Mouse (Mus musculus): Measurements from ENCODE around the gene Gm17555.

- no peak for TF ChIP-seq POLR2A (IDR thresholded peaks at IDR 0.05; ENCODE audit: low read depth, low read length)
- no peak for TF ChIP-seq CTCF (conservative IDR thresholded peaks at IDR 0.05 in 1 of 2, IDR thresholded peaks at IDR 0.05 in 1 of 2; ENCODE audit: low read depth in 2 of 2, low read length in 2 of 2)
- TF ChIP-seq MAZ (IDR thresholded peaks at IDR 0.05; ENCODE audit: low read depth, low read length) = no peak
- no peak for TF ChIP-seq TCF12 (IDR thresholded peaks at IDR 0.05; ENCODE audit: low read depth, low read length)
- TF ChIP-seq E2F4 (IDR thresholded peaks at IDR 0.05; ENCODE audit: insufficient replicate concordance, low read depth, low read length) = no peak
- TF ChIP-seq ZKSCAN1 (IDR thresholded peaks at IDR 0.05; ENCODE audit: borderline replicate concordance, low read depth, low read length) = no peak
- no peak for TF ChIP-seq UBTF (IDR thresholded peaks at IDR 0.05; ENCODE audit: low read depth, low read length)
- TF ChIP-seq CHD2 (IDR thresholded peaks at IDR 0.05; ENCODE audit: low read length) = no peak
Measured at GRCm38 (mm10) chr2:126248536-126248935, 33.6 kb downstream of the Gm17555 start.
